Mouse (Mus musculus) CH12.LX (cell line): ENCODE data around the gene Dynll2.

Experiments used
- CHD1 ChIP-seq: IDR thresholded peaks from 2 replicates; pipeline ENCODE4 v1.6.1; 2012; ENCODE audit warnings: low read depth, low read length, improper control_type of control experiment, inconsistent platforms
- CTCF ChIP-seq, 2 experiments: IDR thresholded peaks in 1 of 2; conservative IDR thresholded peaks in 1 of 2; 2 replicates each; pipeline ENCODE4 v1.5.1; 2011 to 2012; ENCODE audit warnings: low read depth in 2 of 2, low read length in 2 of 2, improper control_type of control experiment in 1 of 2, inconsistent platforms in 1 of 2, mild to moderate bottlenecking in 1 of 2, moderate library complexity in 1 of 2
- EP300 ChIP-seq: IDR thresholded peaks from 2 replicates; pipeline ENCODE4 v1.6.1; 2011; ENCODE audit warnings: low read length, improper control_type of control experiment
- GABPA ChIP-seq: IDR thresholded peaks from 2 replicates; pipeline ENCODE4 v1.6.1; 2012; ENCODE audit warnings: low read depth, low read length, improper control_type of control experiment, inconsistent platforms; ENCODE audit not compliant: insufficient replicate concordance
- IRF4 ChIP-seq: IDR thresholded peaks from 2 replicates; pipeline ENCODE4 v1.6.1; 2014; ENCODE audit warnings: low read depth, mild to moderate bottlenecking, inconsistent platforms, low read length, improper control_type of control experiment
- KAT2A ChIP-seq: IDR thresholded peaks from 2 replicates; pipeline ENCODE4 v1.6.1; 2012; ENCODE audit warnings: low read length, improper control_type of control experiment, inconsistent platforms; ENCODE audit not compliant: insufficient replicate concordance
- MEF2A ChIP-seq: IDR thresholded peaks from 2 replicates; pipeline ENCODE4 v1.6.1; 2014; ENCODE audit warnings: low read depth, mild to moderate bottlenecking, inconsistent platforms, low read length, improper control_type of control experiment, borderline replicate concordance
- MXI1 ChIP-seq: IDR thresholded peaks from 2 replicates; pipeline ENCODE4 v1.6.1; 2011; ENCODE audit warnings: mild to moderate bottlenecking, low read depth, low read length, improper control_type of control experiment
- NRF1 ChIP-seq: IDR thresholded peaks from 2 replicates; pipeline ENCODE4 v1.6.1; 2014; ENCODE audit warnings: low read depth, mild to moderate bottlenecking, inconsistent platforms, low read length, improper control_type of control experiment, moderate library complexity
- PAX5 ChIP-seq: IDR thresholded peaks from 2 replicates; pipeline ENCODE4 v1.6.1; 2012; ENCODE audit warnings: low read length, inconsistent platforms, mixed read lengths
- POLR2A ChIP-seq: IDR thresholded peaks from 2 replicates; pipeline ENCODE4 v1.6.1; 2011; ENCODE audit warnings: low read depth, mild to moderate bottlenecking, improper control_type of control experiment, low read length
- POLR2AphosphoS2 ChIP-seq: IDR thresholded peaks from 2 replicates; pipeline ENCODE4 v1.6.1; 2011; ENCODE audit warnings: low read depth, low read length, improper control_type of control experiment
- TBP ChIP-seq: conservative IDR thresholded peaks from 2 replicates; pipeline ENCODE4 v1.6.1; 2011; ENCODE audit warnings: low read depth, low read length, improper control_type of control experiment
- USF2 ChIP-seq: conservative IDR thresholded peaks from 2 replicates; pipeline ENCODE4 v1.6.1; 2011; ENCODE audit warnings: low read depth, low read length, improper control_type of control experiment

DNA sequence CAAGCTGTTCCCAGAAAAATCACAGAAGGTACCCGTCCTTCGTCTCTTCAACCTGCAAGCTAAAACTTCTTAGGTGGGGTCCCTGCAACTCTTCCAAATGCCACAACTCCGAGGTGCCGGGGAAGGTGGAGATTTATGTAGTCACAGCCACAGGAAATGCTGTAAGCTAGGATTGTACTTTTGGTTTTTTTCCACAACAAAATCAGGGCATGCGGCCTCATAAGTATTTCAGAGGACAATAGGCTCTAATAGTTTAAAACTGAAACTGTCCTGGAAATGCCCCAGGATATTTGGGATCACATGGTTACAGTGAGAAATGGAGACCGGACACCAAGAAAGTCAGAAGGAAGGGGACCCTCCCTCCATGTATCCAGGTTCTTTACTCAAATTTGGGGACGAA, 42.9 kb upstream of the Dynll2 start:
- TF ChIP-seq POLR2AphosphoS2 (no peak), KAT2A (no peak), MEF2A (no peak), POLR2A (no peak), USF2 (no peak), CHD1 (no peak), CTCF (conservative IDR thresholded peaks at IDR 0.05 in 1 of 2, IDR thresholded peaks at IDR 0.05 in 1 of 2; ENCODE audit: low read depth in 2 of 2, low read length in 2 of 2) (no peak), EP300 (no peak), TBP (no peak), PAX5 (no peak), NRF1 (no peak), GABPA (no peak), IRF4 (no peak), MXI1 (no peak)
